Mouse (Mus musculus) fat pad, adult 2 months (tissue): ENCODE data around the gene Nras.

Experiments
- DNase-seq: peaks from one replicate; pipeline ENCODE4 v3.0.0-alpha.2; 2011; ENCODE audit warnings: low read depth, low spot score; ENCODE audit errors: extremely low read depth

Gene Nras

DNA sequence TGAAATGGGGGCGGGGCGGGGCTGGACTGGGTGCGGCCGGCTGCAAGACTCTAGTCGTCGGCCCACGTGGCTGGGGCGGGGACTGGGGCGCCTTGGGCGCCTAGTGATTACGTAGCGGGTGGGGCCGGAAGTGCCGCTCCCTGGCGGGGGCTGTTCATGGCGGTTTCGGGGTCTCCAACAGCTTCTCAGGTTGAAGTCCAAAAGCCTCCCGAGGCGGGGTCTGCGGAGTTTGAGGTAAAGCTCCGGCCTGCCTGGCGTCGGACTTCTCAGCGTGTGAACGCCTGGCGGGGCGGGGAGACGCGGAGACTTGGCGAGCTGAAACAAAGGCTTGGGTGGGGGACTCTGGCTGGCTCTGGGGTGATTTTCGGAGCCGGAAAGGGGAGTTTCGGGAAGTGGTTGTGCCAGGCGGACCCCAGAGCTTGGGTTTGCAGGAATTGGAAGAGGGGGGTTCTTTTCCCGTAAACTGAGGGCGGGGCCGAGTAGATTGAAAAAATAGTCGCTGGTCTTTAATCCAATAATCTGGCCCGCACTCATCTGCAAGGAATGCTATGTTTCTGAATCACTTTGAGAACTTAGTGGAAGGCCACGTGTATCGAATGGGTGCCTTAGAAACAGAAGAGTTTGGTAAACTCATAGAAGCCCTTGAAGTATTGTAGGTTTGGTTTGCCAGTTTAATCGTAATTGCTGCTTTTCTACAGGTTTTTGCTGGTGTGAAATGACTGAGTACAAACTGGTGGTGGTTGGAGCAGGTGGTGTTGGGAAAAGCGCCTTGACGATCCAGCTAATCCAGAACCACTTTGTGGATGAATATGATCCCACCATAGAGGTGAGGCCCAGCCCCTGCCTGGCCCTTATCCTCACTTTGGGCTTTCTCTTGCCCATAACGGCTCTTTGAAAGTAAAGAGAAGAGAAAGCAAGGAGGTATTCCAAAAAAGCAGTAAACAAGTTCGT, at the start of gene Nras:
Nras (plus strand) TSS at position 79 of the 951 bp plus-strand sequence.
- no peak for DNase-seq

DNA sequence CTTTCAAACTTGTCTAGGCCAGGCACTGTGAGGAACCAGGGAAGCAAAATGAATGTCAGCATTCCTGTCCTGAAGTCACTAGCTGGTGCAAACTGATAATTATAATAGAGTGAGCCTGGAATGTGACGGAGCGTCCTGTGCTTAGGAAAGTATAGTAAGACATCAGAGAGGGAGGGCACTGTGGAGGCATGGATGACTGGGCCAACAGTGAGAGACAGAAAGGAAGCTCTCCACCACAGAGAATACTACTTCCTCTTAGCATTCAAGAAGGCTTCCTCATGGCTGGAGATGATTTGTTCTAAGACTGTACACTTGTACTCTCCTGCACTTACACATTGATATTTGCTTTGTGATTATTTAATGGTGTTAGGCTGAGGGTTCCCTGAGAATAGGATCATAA, 40.7 kb upstream of the Nras start:
- no peak for DNase-seq

DNA sequence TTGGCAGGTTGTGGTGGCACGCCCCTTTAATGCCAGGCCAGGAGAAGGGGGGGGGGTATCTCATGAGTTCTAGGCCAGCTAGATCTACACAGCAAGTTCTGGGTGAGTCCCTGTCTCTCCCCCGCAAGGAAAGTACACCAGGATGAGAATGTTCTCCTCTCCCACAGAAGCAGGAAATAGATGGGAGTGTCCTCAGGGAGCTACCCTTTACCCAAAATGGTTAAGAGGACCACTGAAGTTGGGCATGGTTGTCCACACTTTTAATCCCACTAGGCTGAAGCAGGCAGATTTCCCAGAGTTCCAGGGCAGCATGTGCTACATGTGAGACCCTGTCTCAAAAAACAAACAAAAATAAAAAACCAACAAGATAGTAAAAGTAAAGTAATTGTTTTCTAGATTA, 38.6 kb upstream of the Nras start:
- no peak for DNase-seq

DNA sequence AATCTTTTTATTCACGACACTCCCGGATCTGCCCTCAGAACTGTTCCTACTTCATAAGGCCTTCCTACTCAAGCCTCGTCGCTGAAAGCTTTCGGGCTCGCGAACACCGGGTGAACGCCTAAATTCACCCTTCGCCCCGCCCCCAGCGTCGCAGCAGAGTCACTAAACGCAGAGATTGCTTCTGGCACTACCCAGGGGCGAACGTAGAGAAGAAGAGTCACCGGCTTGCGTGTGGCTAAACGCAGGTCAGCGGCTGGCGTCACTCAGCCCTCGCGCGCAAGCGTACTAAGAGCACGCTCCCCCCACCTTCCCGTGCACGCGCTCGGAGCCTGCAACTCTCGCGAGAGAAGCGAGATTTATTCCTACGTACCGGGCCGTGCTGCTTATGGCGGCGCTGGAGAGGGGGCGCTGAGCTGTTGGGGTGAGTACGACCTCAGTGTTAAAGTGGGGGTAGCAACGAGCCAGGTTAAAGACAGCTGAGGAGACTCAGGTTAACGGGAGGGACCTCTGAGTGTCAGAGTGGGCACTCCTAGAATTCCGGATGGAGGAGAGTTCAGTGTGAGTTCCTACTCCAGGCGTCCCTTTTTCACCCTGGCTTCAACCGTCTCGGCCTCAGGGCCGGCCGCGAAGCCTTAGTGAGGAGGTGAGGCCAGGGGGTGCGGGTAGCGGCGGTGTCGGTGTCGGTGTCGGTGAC, 37.7 kb upstream of the Nras start, which contains the start of gene Csde1:
Csde1 (plus strand) TSS at position 178 of the 694 bp plus-strand sequence.
- DNase-seq = peak; percentile 76

DNA sequence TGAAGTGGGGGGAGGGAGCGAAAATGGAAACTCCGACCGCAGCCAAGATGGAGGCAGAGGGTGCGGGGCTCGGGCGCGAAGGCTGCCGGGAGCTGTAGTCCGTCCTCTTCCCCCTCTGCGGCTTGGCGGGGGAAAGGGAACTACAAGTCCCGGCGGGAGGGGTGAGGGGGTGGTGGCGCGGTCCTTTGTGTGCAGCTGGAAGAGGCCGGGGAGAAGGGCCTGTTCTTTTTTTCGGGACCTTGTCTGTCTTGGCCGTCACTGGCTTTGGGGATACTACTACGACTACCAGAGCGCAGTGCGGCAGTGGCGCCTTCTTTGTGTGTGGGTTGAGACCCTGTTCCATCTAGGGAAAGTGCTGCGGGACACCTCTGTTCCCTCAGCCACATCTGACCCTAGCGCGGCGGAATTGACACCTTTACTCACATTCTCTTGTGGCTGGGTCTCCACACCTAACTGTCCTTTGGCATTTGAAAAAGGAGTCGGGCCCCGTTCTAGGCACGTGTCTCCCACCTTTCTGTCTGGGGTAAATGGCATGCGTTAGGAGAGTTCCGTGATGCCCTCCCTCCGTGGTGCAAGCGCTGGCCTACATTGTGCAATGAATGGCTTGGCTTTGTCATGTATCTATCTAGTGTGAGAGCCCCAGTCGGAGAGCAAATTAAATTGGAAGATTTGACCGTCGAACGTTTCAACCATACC, 37.0 kb upstream of the Nras start:
- DNase-seq = no peak

DNA sequence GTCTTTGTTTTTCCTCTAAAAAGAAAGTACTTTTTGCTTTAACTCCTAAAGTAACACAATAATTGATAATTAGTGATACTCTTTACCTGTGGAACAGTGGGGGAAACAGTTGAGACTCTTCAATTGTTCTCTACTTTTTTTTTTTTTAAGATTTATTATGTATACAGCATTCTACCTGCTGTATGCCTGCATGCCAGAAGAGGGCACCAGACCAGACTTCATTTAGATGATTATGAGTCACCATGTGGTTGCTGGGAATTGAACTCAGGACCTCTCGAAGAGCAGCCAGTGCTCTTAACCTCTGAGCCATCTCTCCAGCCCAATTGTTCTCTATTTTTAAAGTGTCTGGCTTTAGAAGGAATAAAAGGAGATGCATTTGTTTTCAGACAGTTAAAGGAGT, 31.9 kb upstream of the Nras start:
- DNase-seq = no peak

DNA sequence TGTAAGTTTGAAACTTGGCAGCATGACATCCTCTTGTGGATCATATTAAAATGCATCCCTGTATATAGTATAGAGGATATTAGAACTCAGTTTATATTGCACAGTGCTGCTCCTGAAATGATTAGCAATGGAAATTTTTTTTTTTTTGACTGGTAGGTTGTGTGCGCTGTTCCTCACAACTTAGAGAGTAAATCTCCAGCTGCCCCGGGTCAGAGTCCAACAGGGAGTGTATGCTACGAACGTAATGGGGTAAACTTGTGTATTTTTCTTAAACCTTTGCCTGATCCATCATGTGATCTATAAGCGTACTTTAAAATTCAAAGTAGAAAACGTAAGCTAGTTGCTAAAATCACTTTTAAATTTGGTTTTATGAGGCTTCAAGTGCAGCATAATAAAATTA, 17.8 kb upstream of the Nras start:
- no peak for DNase-seq

DNA sequence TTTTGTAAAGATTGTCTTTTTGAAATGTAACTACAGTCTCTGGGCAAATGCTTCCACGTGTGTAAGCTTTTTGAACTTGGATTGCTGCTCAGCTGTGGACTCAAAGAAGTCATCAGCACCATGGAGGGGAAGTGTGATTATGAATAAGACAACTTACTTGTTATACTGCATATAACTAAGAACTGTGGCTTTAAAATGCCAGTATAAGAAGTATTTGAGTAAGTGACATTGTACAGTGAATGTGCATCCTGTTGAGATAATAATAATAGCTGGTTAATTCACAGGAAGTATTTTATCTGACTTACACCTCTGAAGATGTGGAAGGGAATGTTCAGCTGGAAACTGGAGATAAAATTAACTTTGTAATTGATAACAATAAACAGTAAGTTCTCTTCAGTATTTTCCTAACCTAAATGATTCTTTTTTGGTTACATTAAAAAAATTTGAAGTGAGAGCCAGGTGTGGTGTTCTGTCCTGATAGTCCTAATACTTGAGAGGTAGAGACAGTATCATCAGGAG, 17.2 kb upstream of the Nras start:
- DNase-seq = no peak

DNA sequence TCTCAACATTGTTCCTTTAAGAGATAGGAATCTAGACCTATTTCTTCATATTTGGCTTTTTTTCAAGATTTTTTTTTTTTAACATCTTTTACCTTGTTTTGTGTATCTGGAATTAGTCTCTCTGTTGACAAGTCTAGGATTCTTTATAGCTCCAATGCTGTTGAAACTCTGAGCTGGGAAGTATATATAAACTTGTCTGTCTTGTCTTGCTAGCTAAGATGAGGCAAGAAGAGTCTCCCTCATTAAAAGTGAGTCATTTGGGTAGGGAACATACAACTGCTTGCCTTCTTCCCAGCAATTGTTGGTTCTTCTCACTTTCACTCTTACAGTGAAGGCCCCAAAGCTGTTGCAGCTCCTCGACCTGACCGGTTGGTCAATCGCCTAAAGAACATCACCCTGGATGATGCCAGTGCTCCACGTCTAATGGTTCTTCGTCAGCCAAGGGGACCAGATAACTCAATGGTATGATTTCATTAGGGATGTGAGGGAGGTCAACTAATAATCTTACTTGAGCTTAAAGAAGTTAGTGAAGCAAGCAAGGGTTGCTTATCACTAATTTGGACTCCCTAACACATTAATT, 2.0 kb upstream of the Nras start:
- DNase-seq = peak; percentile 69

DNA sequence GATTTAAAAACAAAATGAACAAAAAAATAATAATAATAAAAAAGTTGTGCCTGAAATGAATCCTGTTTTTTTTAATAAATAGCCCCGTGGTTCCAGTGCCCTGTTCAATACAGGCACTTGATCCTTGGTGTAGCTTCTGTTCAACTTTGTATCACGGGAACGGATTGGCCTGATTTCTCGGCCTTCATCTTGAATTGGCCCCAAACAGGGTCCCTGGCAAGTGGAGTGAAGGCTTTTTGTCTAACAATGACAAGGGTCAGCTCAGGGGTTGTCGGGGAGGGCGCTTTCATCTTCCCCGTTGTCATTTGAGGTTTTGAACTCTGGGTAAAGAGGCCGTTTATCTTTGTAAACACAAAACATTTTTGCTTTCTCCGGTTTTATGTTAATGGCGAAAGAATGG, 333 bp upstream of the Nras start:
- DNase-seq = no peak

DNA sequence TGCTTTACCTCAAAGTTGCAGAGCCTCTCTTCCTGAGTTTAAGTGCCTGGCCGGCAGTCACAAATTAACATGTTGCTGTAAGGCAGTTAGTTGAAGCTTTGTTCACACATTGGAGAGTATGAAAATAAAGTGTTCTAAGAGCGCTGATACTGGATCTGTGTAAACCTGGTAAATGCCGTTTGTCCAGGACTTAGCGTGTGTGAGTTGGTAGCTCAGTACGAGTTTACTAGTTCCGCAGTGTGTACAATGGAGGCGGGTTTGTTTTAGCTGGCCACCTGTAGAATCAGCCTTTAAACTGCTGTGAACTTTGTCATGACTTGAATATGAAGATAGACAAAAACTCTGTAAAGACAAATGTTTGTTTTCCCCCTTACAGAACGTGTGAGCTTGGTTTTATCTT, 8.8 kb downstream of the Nras start:
- no peak for DNase-seq

DNA sequence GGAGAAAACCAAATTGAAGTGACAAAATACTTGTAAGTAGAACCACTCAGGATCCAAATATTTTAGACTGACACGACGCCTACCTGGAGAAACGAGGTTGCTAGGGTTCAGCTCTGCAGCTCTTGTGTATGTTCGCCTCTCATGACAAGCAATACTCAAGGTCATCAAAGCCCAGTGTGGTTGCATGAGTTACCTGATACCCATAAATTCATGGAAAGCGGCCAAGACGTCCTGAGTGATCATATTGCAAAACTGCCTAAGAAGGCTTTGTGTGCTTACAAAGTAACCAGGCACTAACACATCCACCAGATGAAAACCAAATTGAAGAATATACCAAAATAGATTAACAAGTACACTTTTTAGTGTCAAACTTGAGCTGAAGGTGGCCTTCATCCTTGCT, 10.9 kb downstream of the Nras start:
- DNase-seq = peak; percentile 49

DNA sequence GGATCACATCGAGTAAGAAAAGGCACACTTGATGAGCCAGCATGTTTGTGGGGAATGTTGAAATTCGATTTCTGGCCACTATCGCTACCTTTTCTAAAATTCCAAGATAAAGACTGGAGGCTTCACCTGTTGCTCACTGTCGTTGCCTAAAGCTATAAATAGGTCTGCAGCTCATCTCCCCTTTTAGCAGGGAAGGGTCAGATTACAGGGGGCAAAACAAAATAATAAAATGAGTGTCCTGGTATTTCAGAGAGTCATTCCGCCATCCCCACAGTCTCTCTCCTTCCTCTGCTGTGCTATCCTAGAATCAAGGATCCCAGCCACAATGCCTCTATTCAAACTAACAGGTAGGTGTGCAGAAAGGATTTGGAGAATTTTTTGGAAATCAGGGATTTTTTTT, 15.7 kb downstream of the Nras start, which contains the start of gene Ampd1:
Ampd1 (plus strand) TSS at position 244 of the 400 bp plus-strand sequence.
- no peak for DNase-seq

DNA sequence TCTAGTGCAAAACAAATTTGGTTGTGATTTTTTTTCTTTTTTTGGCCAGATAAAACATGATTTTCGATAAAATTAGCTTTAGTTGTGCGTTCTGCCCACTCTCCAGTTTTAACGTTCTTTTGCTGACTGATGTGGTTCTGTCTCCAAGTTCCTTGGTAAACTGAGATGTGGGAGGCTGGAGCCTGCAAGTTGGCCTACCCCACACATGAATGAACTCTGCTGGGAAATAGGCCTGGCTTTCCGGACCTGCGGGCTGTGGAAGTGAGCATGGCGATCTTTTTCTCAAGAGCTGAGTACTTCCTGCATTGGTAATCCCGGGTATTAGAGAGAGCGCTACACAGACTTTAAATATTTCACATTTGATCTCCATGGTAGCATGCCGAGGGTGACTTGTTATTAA, 17.8 kb downstream of the Nras start:
- DNase-seq = no peak

DNA sequence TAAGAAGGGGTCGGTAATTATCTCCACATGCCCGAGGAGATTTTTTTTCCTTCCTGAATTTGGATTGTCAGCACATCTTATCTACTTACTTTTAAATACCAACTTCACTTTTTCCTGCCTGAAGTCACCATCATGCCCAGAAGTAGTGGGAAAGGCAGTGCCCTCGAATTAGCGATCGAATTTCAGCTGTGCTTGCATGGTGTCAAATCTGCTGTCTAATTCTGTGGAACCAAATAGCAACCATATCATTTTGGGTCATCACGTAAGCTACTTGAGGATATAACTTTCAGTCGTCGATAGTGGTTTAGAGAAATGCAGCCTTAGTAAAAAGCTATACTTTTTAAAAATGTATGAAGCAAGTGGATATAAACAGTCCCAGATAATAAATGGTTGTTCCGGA, 18.4 kb downstream of the Nras start:
- no peak for DNase-seq

DNA sequence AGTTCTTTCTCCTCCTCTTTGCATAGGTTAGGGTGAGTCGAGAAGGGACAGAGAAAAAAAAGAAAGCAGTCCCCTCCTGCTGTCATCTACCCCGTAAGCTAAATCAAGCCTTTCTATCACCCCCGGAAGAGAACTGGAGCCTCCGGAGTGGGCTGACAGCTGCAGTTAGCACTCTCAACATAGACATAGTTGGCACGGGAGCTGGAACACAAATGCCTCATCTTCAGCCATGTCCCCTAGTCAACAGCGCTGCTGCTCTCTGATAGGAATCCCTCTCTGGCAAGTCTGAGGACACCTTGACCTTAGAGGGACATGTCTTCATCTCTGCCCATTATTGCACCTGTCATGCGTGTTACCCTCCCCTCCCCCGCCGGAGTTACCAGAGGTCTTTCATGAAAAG, 21.2 kb downstream of the Nras start:
- no peak for DNase-seq

DNA sequence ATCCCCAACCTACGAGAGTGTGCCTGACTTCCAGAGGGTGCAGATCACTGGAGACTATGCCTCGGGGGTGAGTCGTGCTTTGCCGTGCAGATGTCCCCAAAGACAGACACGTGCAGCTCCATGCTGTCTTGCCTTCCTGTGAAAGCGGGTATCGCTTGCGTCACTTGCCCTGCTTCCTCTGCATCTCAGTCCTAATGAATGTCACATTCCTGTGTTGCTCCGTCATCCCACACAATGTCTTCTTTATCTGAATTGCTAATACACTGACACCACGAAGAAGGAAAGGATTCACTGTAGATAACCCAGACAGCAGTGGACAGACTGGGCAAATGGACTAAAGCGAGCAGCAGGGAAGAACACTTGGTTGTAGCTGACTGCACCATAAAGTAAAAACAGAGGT, 23.0 kb downstream of the Nras start:
- DNase-seq = no peak

DNA sequence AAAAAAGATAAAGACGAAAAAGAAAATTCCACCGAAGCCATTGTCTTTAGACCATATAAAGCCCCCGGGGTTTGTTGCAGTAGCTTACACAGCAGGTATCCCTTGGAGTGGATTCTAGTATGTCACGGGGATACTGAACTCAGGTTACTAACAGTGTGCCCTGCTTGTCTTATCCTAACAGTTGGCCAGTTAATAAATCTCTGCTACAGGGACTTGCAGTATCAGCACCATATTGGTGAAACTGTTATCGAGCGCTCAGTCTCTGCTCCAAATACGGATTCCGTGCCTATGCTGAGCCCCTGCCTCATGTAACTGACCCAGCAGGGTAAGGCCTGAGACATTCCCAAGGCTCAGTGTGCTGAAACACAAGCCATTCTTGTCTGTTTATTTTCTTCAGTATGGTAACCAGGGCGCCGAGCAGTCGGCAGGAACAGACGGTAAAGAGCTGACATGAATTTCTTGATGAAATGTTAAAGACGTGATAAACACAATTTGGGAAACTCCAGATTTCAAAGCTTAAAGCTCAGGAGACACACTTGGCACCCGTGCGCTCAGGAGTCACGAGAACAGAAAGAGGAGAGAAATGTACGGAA, 23.9 kb downstream of the Nras start:
- no peak for DNase-seq

DNA sequence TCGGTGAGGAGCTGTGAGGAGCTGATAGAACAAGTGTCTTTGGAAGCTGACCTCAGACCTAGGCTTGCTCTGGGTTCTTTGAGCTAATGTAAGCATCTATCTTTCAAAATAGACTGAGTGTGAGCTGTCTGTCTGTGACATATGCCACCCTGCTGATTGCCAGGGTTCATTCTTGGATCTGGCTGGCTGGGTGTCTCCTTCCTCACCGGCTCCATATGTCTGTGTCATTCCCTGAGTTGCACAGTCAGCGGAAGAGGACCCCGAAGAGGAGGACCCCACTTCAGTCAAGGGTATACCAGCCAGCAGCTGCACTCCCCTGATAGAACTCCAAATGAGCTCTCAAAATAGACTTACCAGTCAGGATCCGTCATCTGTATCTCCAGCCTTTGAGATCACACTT, 24.7 kb downstream of the Nras start:
- no peak for DNase-seq

DNA sequence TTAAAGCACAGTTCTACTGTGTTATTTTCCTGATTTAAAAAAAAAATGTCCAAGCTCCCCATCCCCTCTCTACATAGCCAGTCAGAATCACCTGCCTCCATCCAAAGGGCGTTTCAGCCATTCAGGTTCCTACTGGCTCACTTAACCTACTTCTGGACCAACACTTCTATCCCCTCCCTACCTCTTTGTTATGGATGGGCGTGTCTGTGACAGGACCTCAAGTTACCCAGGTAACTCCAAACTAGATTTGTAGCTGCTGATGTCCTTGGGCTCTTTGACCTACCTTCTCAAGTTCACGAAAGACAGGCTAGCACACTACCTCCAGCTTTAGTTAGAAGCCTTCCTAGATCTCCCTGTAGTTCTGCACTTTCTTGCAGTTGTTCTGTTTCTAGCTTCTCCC, 27.9 kb downstream of the Nras start:
- DNase-seq = no peak

DNA sequence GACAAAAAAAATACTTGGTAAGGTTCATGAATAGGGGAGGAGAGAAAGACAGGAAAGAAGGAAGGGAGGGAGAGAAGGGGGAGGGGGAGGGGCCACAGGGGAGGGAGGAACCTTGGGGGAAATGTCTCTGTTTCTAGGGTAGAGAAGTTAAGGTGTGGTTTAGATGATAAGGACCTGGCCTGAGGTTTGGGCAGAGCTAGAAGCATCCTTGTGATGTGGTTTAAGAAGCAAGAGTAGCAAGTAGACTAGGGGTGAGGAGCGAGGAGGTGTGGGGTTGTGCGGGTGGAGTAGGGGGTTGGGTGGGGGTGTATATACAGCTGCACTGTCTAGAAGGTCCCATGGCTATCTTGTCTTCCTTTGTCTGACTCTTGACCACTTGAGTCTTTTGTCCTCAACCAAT, 33.7 kb downstream of the Nras start:
- DNase-seq = no peak
